Mouse (Mus musculus): Measurements from ENCODE around the gene Sprr2b. TPM values are rescaled to one million over a fixed set of nuclear protein-coding genes. Genes with fewer than 3 reads are reported as not detected.

Gene Sprr2b
- polyA plus RNA-seq, 1 experiment from 2014 or later, result not detected

GRCm38 (mm10) chr3:92361619-92362018 lies 45.2 kb downstream of the Sprr2b start:
- H3K36me3 ChIP-seq, result no peaks in the 10 kb centered on the region
- ATAC-seq (replicated peaks), result no peak
- no peaks in the 10 kb centered on the region for H3K4me1 ChIP-seq
- no peak overlapping the region for H3K4me3 ChIP-seq
- no peak overlapping the region for H3K27ac ChIP-seq (replicated peaks)
- H3K9ac ChIP-seq (replicated peaks), result no peak overlapping the region
- no peaks in the 10 kb centered on the region for H3K9me3 ChIP-seq
- H3K27me3 ChIP-seq, result no peaks in the 10 kb centered on the region
- H3K4me2 ChIP-seq (replicated peaks), result no peak overlapping the region

- Histone ChIP-seq H3K9ac (replicated peaks) (no peak within 1 kb of the TSS), H3K4me3 (no peak within 1 kb of the TSS), H3K9me3 (no peaks in the 10 kb centered on the region), H3K27ac (replicated peaks) (no peak within 1 kb of the TSS), H3K27me3 (no peaks in the 10 kb centered on the region), H3K4me1 (no peaks in the 10 kb centered on the region), H3K4me2 (replicated peaks) (no peak within 1 kb of the TSS), H3K36me3 (no peaks in the 10 kb centered on the region)
- WGBS, result 69% methylated on average over 3 of the region's 3 CpGs
- no peak for ATAC-seq (replicated peaks)
Measured at GRCm38 (mm10) chr3:92364887-92365286, 48.5 kb downstream of the Sprr2b start, which contains the start of gene Sprr2f. Sprr2f (plus strand) TSS chr3:92365187.

Other genes with a start within 250 kb of the Sprr2b start
- gene Lor, start 233.5 kb upstream of the Sprr2b start, polyA plus RNA-seq (2015; fragmentation: Nextera tagmentation; extraction: Ambion mirVana), result 3.1 and 3.5 TPM in 2 replicates
- not detected in 2 replicates for gene Prr9, start 192.7 kb upstream of the Sprr2b start, polyA plus RNA-seq (2015; fragmentation: Nextera tagmentation; extraction: Ambion mirVana)
- not detected in 2 replicates for gene Lelp1, start 173.9 kb upstream of the Sprr2b start, polyA plus RNA-seq (2015; fragmentation: Nextera tagmentation; extraction: Ambion mirVana)
- gene Sprr2a1, start 100.8 kb upstream of the Sprr2b start, polyA plus RNA-seq (2015; fragmentation: Nextera tagmentation; extraction: Ambion mirVana), result not detected in 2 replicates
- not detected in 2 replicates for gene Sprr2a2, start 100.7 kb upstream of the Sprr2b start, polyA plus RNA-seq (2015; fragmentation: Nextera tagmentation; extraction: Ambion mirVana)
- gene Sprr2a3, start 31.2 kb upstream of the Sprr2b start, polyA plus RNA-seq (2015; fragmentation: Nextera tagmentation; extraction: Ambion mirVana), result not detected in 2 replicates
- not detected in 2 replicates for gene Sprr2d, start 22.5 kb downstream of the Sprr2b start, polyA plus RNA-seq (2015; fragmentation: Nextera tagmentation; extraction: Ambion mirVana)
- gene Sprr2e, start 35.5 kb downstream of the Sprr2b start, polyA plus RNA-seq (2015; fragmentation: Nextera tagmentation; extraction: Ambion mirVana), result not detected in 2 replicates
- gene Sprr2f, start 48.6 kb downstream of the Sprr2b start, polyA plus RNA-seq (2015; fragmentation: Nextera tagmentation; extraction: Ambion mirVana), result not detected in 2 replicates
- gene Sprr2h, start 69.1 kb downstream of the Sprr2b start, polyA plus RNA-seq (2015; fragmentation: Nextera tagmentation; extraction: Ambion mirVana), result not detected in 2 replicates
- not detected in 2 replicates for gene Sprr2i, start 91.4 kb downstream of the Sprr2b start, polyA plus RNA-seq (2015; fragmentation: Nextera tagmentation; extraction: Ambion mirVana)
- not detected in 2 replicates for gene Sprr2j-ps, start 101.5 kb downstream of the Sprr2b start, polyA plus RNA-seq (2015; fragmentation: Nextera tagmentation; extraction: Ambion mirVana)
- gene Gm9774, start 112.8 kb downstream of the Sprr2b start, polyA plus RNA-seq (2015; fragmentation: Nextera tagmentation; extraction: Ambion mirVana), result 6.7 and 7.1 TPM in 2 replicates
- gene Sprr2k, start 116.0 kb downstream of the Sprr2b start, polyA plus RNA-seq (2015; fragmentation: Nextera tagmentation; extraction: Ambion mirVana), result not detected in 2 replicates
- not detected in 2 replicates for gene Sprr1b, start 122.2 kb downstream of the Sprr2b start, polyA plus RNA-seq (2015; fragmentation: Nextera tagmentation; extraction: Ambion mirVana)
- not detected in 2 replicates for gene Sprr3, start 142.1 kb downstream of the Sprr2b start, polyA plus RNA-seq (2015; fragmentation: Nextera tagmentation; extraction: Ambion mirVana)
- gene Sprr1a, start 169.3 kb downstream of the Sprr2b start, polyA plus RNA-seq (2015; fragmentation: Nextera tagmentation; extraction: Ambion mirVana), result not detected in 2 replicates
- not detected in 2 replicates for gene Sprr4, start 183.9 kb downstream of the Sprr2b start, polyA plus RNA-seq (2015; fragmentation: Nextera tagmentation; extraction: Ambion mirVana)
- gene 2310046K23Rik, start 217.9 kb downstream of the Sprr2b start, polyA plus RNA-seq (2015; fragmentation: Nextera tagmentation; extraction: Ambion mirVana), result not detected in 2 replicates